Mouse (Mus musculus): ENCODE measurements at regions not wholly inside any gene's neighbourhood (a gene's known extent, or its start where the extent isn't known, plus 50 kb on each side); places are given as distances from the start of the nearest gene placed in this dataset.
"Not testable (repeated sequence)": the region's sequence is repeated elsewhere in the genome, so short reads cannot be mapped to it uniquely, and the experiment has no call there.

DNA sequence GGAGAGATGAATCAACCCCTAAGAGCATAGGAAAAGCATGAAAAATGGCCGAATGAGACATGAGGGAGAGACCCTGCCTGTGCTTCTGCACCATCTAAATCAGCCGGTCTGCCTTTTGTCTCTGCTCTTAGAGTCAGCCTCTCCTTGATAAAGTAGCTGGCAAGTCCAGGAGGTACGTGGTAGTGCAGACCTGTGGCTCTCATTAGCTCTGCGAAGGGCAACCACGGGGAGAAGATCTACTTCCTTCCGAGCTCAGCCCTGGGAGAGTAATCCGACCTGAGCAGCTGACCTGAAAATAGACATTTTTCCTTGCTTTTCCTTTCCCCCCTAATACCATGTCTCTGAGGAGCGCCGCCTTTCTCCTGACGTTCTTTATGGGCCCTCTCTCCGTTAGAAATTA is 971.8 kb downstream of the Robo1 start:
- DNase-seq (ENCODE audit: low read depth), result no peak
- TF ChIP-seq POLR2A (IDR thresholded peaks at IDR 0.05; ENCODE audit: borderline replicate concordance, extremely low read depth, insufficient read depth, insufficient read length, poor library complexity, severe bottlenecking) (no peak), CTCF (IDR thresholded peaks at IDR 0.05; ENCODE audit: borderline replicate concordance, extremely low read depth, insufficient read depth, insufficient read length) (no peak)

DNA sequence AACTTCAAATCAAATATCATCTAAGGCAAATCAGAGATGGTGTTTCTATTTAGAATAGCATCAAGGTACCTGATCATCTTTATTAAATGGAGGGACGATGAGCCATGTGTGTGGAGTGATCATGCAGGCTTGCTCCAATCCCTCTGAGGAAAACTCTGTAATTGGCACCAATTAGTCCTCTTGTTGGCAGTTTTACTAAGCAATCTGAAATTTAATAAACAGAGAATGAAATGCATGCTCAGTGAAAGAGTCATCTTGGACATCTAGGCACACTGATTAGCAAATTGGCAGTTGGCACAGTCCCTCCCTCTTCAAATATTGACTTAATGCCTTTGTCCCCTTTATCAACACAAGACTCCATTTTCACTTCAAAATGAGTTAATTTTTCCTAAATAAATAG is 951.6 kb downstream of the Robo1 start:
- TF ChIP-seq CTCF (IDR thresholded peaks at IDR 0.05; ENCODE audit: borderline replicate concordance, extremely low read depth, insufficient read depth, insufficient read length) (no peak), POLR2A (IDR thresholded peaks at IDR 0.05; ENCODE audit: borderline replicate concordance, extremely low read depth, insufficient read depth, insufficient read length, poor library complexity, severe bottlenecking) (no peak)
- DNase-seq (ENCODE audit: low read depth), result peak; percentile 70

DNA sequence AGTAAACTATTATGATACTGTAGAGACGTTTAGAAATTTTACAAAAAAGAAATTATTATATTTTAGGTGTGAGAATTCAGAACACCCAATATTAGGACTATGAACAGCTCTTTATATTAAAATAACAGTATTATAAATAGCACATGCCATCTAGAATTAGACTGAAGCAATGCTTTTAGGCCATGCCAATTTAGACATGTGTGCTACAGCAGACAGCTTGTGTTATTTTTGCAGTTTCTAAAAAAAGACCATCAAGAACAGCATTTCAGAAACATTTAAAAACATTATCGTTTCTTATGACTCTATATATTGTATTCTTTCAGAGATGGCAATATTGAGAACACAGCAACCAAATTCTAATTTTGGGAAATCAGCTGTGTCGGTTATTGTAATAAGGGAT is 951.2 kb downstream of the Robo1 start:
- TF ChIP-seq CTCF (IDR thresholded peaks at IDR 0.05; ENCODE audit: borderline replicate concordance, extremely low read depth, insufficient read depth, insufficient read length) (no peak), POLR2A (IDR thresholded peaks at IDR 0.05; ENCODE audit: borderline replicate concordance, extremely low read depth, insufficient read depth, insufficient read length, poor library complexity, severe bottlenecking) (no peak)
- DNase-seq (ENCODE audit: low read depth), result peak; percentile 63

- DNase-seq (ENCODE audit: low read depth), result peak; percentile 62
- TF ChIP-seq CTCF (IDR thresholded peaks at IDR 0.05; ENCODE audit: borderline replicate concordance, extremely low read depth, insufficient read depth, insufficient read length) (no peak), POLR2A (IDR thresholded peaks at IDR 0.05; ENCODE audit: borderline replicate concordance, extremely low read depth, insufficient read depth, insufficient read length, poor library complexity, severe bottlenecking) (no peak)
Measured at GRCm38 (mm10) chr16:73245073-73245590, 937.0 kb downstream of the Robo1 start.

DNA sequence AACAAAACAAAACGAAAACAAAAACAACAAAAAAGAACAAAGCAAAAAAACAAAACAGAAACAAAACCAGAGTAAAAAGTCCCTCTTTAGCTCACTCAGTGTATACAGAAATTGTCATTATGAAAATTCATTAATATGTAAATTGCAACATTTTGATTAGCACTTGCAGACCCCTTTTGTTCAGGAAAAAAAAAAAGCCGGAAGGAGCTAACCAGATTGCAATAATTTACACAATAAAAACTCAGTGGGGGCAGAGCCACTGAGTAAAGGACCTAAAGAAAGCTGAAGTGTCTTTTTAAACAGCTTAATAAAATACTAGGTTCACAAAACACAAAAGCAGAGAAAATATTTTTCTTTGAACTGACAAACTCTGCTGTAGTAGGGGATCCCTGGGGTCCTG is 922.5 kb downstream of the Robo1 start:
- TF ChIP-seq POLR2A (IDR thresholded peaks at IDR 0.05; ENCODE audit: borderline replicate concordance, extremely low read depth, insufficient read depth, insufficient read length, poor library complexity, severe bottlenecking), result no peak
- DNase-seq (ENCODE audit: low read depth), result peak; percentile 73

DNA sequence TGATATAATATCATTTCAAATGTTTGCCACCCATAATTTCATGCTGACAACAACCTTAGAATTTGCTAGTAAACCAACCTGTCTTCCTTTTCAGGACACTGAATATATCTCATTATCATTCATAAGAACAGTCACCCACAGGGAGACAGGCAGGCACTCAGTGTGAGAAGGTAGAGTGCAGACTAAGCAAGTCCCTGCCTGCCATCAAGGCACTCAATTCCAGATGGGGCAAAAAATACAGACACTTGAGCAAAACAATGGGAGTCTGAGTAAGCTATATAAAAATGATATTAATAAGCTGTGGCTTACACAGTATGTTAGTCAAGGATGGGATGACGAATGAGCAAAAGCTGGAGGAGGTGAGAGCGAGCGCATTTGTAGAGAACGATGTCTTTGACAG is 909.4 kb downstream of the Robo1 start:
- TF ChIP-seq CTCF (IDR thresholded peaks at IDR 0.05; ENCODE audit: borderline replicate concordance, extremely low read depth, insufficient read depth, insufficient read length) (no peak), POLR2A (IDR thresholded peaks at IDR 0.05; ENCODE audit: borderline replicate concordance, extremely low read depth, insufficient read depth, insufficient read length, poor library complexity, severe bottlenecking) (no peak)
- peak; percentile 51 for DNase-seq (ENCODE audit: low read depth)

- peak; percentile 50 for DNase-seq (ENCODE audit: low read depth)
- TF ChIP-seq POLR2A (IDR thresholded peaks at IDR 0.05; ENCODE audit: borderline replicate concordance, extremely low read depth, insufficient read depth, insufficient read length, poor library complexity, severe bottlenecking) (no peak), CTCF (IDR thresholded peaks at IDR 0.05; ENCODE audit: borderline replicate concordance, extremely low read depth, insufficient read depth, insufficient read length) (no peak)
Measured at GRCm38 (mm10) chr16:73203542-73203941, 895.4 kb downstream of the Robo1 start.

DNA sequence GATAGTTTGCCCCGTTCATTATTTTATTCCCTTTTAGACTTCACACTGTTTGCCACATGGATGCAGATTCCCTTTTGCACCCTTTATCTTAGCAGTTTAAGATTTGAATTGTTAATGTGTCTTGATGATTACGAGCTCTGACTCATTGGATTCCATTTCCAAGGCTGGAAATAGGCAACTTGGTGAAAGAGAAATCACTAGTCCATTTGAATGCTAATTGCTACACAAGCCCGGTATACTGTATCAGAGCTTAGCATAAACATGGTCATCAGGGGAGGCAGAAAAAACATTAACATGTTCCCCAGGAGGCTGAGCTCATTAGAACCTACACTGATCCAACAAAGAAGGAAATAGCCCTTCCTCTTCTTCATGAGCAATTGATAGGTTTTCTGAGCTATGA is 892.9 kb downstream of the Robo1 start:
- TF ChIP-seq POLR2A (IDR thresholded peaks at IDR 0.05; ENCODE audit: borderline replicate concordance, extremely low read depth, insufficient read depth, insufficient read length, poor library complexity, severe bottlenecking), result no peak
- no peak for TF ChIP-seq CTCF (IDR thresholded peaks at IDR 0.05; ENCODE audit: borderline replicate concordance, extremely low read depth, insufficient read depth, insufficient read length)
- DNase-seq (ENCODE audit: low read depth), result peak; percentile 79

DNA sequence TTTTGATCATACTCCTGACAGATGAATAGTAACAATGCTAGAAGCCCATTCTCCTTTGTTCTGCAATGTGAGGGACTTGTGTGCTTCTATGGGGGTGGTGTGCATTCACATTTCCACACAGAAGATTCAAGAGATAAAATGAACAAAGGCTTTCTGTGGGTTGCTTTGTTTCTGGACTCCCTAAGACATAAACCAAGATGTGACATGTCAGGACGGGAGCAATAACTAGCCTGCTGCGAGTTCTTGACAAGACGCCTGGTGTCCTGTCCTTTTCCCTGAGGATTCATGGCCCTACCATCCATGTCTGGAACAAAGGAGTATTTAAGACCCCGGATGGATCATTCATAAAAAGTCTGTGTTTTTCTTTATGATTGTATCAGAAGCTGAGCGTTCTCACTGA is 874.7 kb downstream of the Robo1 start:
- no peak for TF ChIP-seq POLR2A (IDR thresholded peaks at IDR 0.05; ENCODE audit: borderline replicate concordance, extremely low read depth, insufficient read depth, insufficient read length, poor library complexity, severe bottlenecking)
- no peak for DNase-seq (ENCODE audit: low read depth)

GRCm38 (mm10) chr16:73182258-73182657 is 874.2 kb downstream of the Robo1 start:
- peak; percentile 77 for DNase-seq (ENCODE audit: low read depth)
- TF ChIP-seq CTCF (IDR thresholded peaks at IDR 0.05; ENCODE audit: borderline replicate concordance, extremely low read depth, insufficient read depth, insufficient read length) (no peak), POLR2A (IDR thresholded peaks at IDR 0.05; ENCODE audit: borderline replicate concordance, extremely low read depth, insufficient read depth, insufficient read length, poor library complexity, severe bottlenecking) (no peak)

GRCm38 (mm10) chr16:73155447-73155846 is 847.3 kb downstream of the Robo1 start:
- no peak for DNase-seq (ENCODE audit: low read depth)
- no peak for TF ChIP-seq CTCF (IDR thresholded peaks at IDR 0.05; ENCODE audit: borderline replicate concordance, extremely low read depth, insufficient read depth, insufficient read length)
- TF ChIP-seq POLR2A (IDR thresholded peaks at IDR 0.05; ENCODE audit: borderline replicate concordance, extremely low read depth, insufficient read depth, insufficient read length, poor library complexity, severe bottlenecking), result no peak

DNA sequence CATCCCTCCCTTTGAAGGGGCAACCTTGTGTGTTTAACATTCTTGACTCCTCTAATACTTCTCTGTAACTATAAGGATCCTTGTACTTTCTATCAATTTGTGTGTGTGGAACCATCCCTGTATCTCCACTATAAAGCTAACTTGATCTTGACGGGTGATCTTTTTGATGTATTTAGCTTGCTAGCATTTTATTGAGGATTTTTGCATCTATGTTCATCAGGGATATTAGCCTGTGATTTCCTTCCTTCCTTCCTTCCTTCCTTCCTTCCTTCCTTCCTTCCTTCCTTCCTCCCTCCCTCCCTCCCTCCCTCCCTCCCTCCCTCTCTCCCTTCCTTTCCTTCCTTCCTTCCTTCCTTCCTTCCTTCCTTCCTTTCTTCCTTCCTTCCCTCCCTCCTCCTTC is 819.8 kb downstream of the Robo1 start:
- DNase-seq (ENCODE audit: low read depth), result not testable (repeated sequence)

GRCm38 (mm10) chr16:73120568-73120967 is 812.5 kb downstream of the Robo1 start:
- TF ChIP-seq POLR2A (IDR thresholded peaks at IDR 0.05; ENCODE audit: borderline replicate concordance, extremely low read depth, insufficient read depth, insufficient read length, poor library complexity, severe bottlenecking) (no peak), CTCF (IDR thresholded peaks at IDR 0.05; ENCODE audit: borderline replicate concordance, extremely low read depth, insufficient read depth, insufficient read length) (no peak)
- no peak for DNase-seq (ENCODE audit: low read depth)

Measured in brain, embryonic 14.5 days (tissue).